Mouse (Mus musculus) ES-Bruce4 (cell line): ENCODE data around the gene Mthfr. TPM values are rescaled to one million over a fixed set of nuclear protein-coding genes. Genes with fewer than 3 reads are reported as not detected.

ENCODE experiments used
- H3K27ac ChIP-seq: 2 replicates; pipeline ENCODE4 v1.5.1; 2012; ENCODE audit warnings: low read length, inconsistent platforms; ENCODE audit not compliant: insufficient read depth
- H3K27me3 ChIP-seq: 2 replicates; pipeline ENCODE4 v1.6.1; 2012; ENCODE audit warnings: mild to moderate bottlenecking, low read length, inconsistent platforms; ENCODE audit not compliant: control insufficient read depth, poor library complexity, insufficient read depth, severe bottlenecking
- H3K36me3 ChIP-seq: 2 replicates; pipeline ENCODE4 v1.6.1; 2012; ENCODE audit warnings: inconsistent platforms, mild to moderate bottlenecking, low read length, moderate library complexity; ENCODE audit not compliant: control insufficient read depth, poor library complexity, insufficient read depth, severe bottlenecking
- H3K4me1 ChIP-seq: one replicate; pipeline ENCODE4 v1.8.1; 2011; ENCODE audit warnings: low read length; ENCODE audit not compliant: control insufficient read depth, insufficient read depth
- H3K4me3 ChIP-seq: 2 replicates; pipeline ENCODE4 v1.5.1; 2011; ENCODE audit warnings: low read depth, mild to moderate bottlenecking, low read length
- H3K9ac ChIP-seq: 2 replicates; pipeline ENCODE4 v1.6.1; 2012; ENCODE audit warnings: low read depth, mild to moderate bottlenecking, inconsistent platforms; ENCODE audit not compliant: poor library complexity, severe bottlenecking
- H3K9me3 ChIP-seq: replicated peaks from 2 replicates; pipeline ENCODE4 v1.6.1; 2012; ENCODE audit warnings: mild to moderate bottlenecking, low read length, inconsistent platforms; ENCODE audit not compliant: control insufficient read depth, poor library complexity, insufficient read depth, severe bottlenecking
- CTCF ChIP-seq: IDR thresholded peaks from one replicate; pipeline ENCODE4 v1.8.1; 2011; ENCODE audit warnings: low read depth, low read length
- EP300 ChIP-seq: IDR thresholded peaks from 2 replicates; pipeline ENCODE4 v1.6.1; 2011; ENCODE audit warnings: low read depth, low read length; ENCODE audit not compliant: insufficient read depth
- POLR2A ChIP-seq: IDR thresholded peaks from one replicate; pipeline ENCODE4 v1.8.1; 2011; ENCODE audit warnings: low read length; ENCODE audit not compliant: insufficient read depth
- polyA plus RNA-seq: library from polyadenylated mRNA; stranded (reverse); fragments of >200 nt; gene quantifications from 2 replicates; pipeline ENCODE4 v1.2.4, GENCODE M21; 2011; ENCODE audit warnings: low read depth; ENCODE audit not compliant: missing spikeins, insufficient read depth, insufficient read length

The Mthfr gene
- polyA plus RNA-seq, 1 experiment: 13.7 TPM

DNA sequence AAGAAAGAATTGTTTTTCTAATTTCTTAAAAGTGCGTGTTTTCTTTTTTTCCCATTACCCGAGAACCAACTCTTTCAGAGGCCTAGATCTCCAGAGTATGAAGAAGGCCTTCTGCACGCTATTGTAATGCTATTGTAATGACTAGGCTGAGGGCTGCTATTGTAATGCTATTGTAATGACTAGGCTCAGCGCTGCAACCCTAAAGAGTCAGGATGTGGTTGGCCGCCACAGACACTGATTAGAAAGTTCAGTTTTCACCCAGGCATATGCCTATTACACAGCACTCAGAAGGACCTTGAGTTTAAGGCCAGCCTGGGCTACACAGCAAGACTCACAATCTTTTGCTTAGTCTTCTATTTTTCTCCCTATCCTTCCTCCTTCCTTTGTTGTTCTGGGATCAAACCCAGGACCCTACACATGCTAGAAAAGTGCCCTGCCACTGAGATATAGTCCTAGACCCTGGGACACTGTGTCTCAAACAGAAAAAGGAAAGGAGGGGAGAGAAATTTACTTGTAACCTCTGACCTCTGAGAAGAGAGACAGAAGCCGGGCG is 4.9 kb upstream of the Mthfr start:
- TF ChIP-seq POLR2A (no peak), EP300 (0 out of 2 replicates have a peak, but pooled peaks have one; percentile 25), CTCF (no peak)

DNA sequence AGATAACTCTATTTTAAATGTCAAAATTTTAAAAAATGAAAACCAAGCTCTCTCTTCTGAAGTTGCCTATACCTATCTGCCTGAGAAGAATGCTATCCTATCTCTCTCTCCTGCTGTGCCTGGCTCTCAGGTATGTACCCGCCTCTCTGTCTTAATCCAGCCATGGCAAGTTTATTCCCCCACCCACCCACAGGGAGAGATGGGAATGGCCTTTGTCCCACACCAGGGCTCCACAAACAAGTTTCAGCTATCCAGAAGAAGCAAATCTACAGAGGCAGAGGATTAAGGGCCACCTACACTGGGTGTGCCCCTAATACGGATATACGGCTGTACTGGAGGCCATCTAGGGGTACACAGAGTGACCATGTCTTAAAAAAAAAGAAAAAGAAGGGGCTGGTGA is 3.4 kb upstream of the Mthfr start:
- H3K27me3 ChIP-seq: no peaks in the 10 kb centered on the region
- no peak overlapping the region for H3K9ac ChIP-seq
- H3K4me1 ChIP-seq: peaks cover 7% of the 10 kb centered on the region
- TF ChIP-seq EP300: no peak
- TF ChIP-seq POLR2A: no peak
- TF ChIP-seq CTCF: no peak
- H3K4me3 ChIP-seq: no peak overlapping the region
- no peaks in the 10 kb centered on the region for H3K36me3 ChIP-seq
- H3K27ac ChIP-seq: peak overlapping the region; percentile 99
- H3K9me3 ChIP-seq: no peaks in the 10 kb centered on the region

More for the DNA sequence above, 4.9 kb upstream of the Mthfr start:
- H3K4me3 ChIP-seq: no peak overlapping the region
- H3K9me3 ChIP-seq: no peaks in the 10 kb centered on the region
- H3K27ac ChIP-seq: peak overlapping the region; percentile 99
- peaks cover 6% of the 10 kb centered on the region for H3K4me1 ChIP-seq
- no peaks in the 10 kb centered on the region for H3K27me3 ChIP-seq
- 0 out of 2 replicates have a peak overlapping the region, but pooled peaks have one; percentile 43 for H3K9ac ChIP-seq
- H3K36me3 ChIP-seq: peaks cover 8% of the 10 kb centered on the region

DNA sequence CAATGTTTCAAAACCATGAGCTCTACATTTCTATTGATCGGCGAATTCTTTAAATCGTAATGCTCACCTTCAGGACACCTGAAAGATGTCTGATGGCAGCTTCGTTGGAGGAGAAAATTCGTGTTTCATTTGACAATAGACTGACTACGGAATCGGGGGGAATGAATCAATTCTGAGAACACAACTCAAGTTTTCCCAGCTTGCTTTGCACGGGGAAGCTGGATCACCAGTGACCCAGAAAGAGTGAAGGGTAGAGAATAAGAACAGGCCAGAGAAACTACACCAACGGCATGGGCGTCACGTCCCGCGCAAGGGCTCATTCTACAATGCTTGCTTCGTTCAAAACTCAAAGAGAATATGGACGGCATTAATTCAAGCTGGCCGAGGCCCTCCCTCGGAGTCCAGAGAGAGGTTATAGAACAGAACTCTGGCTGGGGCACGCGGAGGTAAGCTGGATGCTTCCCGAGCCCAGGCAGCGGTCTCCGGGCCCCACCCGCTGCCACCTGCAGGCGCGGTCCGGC is 738 bp upstream of the Mthfr start:
- Histone ChIP-seq H3K36me3 (0 out of 2 replicates have a peak, but pooled peaks cover 4% of the 10 kb centered on the region), H3K27me3 (no peaks in the 10 kb centered on the region), H3K27ac (peak overlapping the region; percentile 64), H3K9ac (peak overlapping the region; percentile 37), H3K4me3 (peak overlapping the region; percentile 96), H3K9me3 (no peaks in the 10 kb centered on the region), H3K4me1 (peaks cover 10% of the 10 kb centered on the region)
- TF ChIP-seq POLR2A (no peak), CTCF (no peak), EP300 (no peak)

DNA sequence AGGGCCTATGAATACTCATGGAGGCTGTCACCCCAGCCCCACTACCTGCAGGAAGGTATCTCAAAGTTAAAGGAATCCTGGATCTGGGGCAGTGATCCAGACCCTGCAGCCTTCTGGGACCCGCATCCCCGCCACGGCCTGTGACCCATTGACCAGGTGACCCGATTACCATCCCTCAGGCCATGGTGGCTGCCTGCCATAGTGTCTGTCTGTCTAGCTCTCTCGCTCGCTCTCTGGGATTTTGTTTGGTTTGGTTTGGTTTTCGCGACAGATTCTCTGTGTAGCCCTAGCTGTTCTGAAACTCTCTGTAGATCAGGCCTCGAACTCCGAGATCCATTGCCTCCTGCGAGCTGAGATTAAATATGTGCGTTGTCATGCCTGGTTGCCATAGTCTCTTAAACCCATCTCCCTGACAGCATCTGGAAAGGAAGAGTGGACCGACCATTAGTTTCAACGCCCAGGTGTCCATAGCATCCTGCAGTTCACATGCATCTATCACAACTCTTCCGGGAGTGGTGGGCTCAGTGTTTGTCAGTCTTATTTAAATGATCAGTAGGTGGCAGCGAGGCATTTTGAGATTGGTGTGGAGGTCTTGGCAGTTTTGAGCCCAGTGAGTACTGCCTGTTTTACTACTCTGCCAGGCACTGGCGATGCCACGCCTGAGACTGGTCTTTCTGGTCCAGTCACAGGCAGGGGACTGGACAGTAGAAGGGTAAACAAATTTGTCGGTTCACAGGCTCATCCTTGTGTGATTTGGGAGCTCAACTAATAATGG is 564 bp downstream of the Mthfr start:
- peak overlapping the region; percentile 86 for H3K4me3 ChIP-seq
- H3K27me3 ChIP-seq: no peaks in the 10 kb centered on the region
- H3K4me1 ChIP-seq: peaks cover 10% of the 10 kb centered on the region
- TF ChIP-seq CTCF (no peak), POLR2A (no peak), EP300 (no peak)
- H3K27ac ChIP-seq: peak overlapping the region; percentile 12
- H3K36me3 ChIP-seq: peaks cover 9% of the 10 kb centered on the region; the same call in 1 of the 2 replicates
- H3K9ac ChIP-seq: peak overlapping the region; percentile 69
- no peaks in the 10 kb centered on the region for H3K9me3 ChIP-seq

DNA sequence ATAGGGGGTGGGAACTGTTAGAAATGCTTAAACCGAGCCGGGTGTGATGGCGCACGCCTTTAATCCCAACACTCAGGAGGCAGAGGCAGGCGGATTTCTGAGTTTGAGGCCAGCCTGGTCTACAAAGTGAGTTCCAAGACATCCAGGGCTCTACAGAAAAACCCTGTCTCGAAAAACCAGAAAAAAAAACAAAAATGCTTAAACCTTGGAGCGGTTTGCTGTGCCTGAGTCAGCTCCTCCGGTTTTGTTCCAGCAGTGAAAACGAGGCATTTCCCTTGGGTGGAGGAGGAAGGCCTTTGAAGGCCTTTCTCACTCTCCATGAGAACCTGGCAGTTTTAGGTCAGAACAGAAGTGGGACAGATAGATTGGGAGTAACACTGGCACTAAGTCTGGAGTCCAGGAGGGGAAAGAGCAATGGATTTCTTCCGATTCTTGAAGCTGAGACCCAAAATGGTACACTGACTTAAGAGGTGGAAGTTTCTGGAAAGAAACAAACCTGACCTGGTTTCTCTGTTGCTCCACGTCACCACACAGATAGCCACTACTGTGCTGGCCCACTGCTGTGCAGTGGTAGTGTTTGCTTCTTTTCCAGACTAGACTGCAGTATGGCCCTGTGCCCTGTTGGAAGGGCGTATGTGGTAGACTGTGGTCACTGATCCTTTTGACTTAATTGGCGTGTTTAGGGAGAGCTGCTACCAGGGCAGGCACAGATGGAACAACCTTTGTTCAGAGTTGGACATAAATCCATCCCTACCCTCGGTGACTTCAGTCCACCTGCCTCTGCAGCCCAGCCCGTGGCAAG is 1.4 kb downstream of the Mthfr start:
- Histone ChIP-seq H3K9me3 (no peaks in the 10 kb centered on the region), H3K4me1 (peaks cover 7% of the 10 kb centered on the region), H3K27me3 (no peaks in the 10 kb centered on the region), H3K36me3 (peaks cover 11% of the 10 kb centered on the region; the same call in 1 of the 2 replicates), H3K4me3 (peak overlapping the region; percentile 86), H3K9ac (peak overlapping the region; percentile 69), H3K27ac (peak overlapping the region; percentile 31; the same call in 1 of the 2 replicates)
- no peak for TF ChIP-seq CTCF
- TF ChIP-seq EP300: no peak
- TF ChIP-seq POLR2A: no peak
